Mouse (Mus musculus): ENCODE data around the gene Afp.

DNA sequence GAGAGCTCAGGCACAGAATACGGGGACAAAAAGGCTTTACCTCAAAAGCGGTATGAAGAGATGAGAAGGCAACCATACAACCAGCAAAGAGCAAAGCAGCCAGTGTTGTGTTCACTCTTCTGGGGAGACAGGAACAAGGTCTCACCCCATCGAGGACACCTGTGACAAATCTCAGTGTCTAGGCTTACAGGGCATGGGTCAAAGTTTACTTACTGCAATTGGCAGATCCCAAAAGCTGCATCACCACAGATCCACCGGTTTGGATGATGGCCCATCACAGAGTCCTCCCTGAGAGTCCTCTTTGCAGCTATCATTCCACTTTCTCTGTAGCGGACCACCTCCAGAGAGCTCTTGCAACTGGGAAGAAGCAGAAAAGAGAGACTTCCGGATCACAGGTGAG is 25.0 kb downstream of the Afp start:
- no peak for TF ChIP-seq GATA1 (IDR thresholded peaks at IDR 0.05; ENCODE audit: low read length)
- no peak for TF ChIP-seq TAL1 (IDR thresholded peaks at IDR 0.05; ENCODE audit: low read length)

Measured in erythroblast, embryonic 14.5 days (primary cell).